Mouse (Mus musculus) frontal cortex, adult (tissue): ENCODE measurements around the gene Fgl2.
A peak's percentile ranks its signal among the peaks of the same experiment; 100 is the strongest.

Experiments used
- ATAC-seq: cut with Nextera tagmentation; 2 replicates; pipeline ENCODE4 v1.9.2; 2017; ENCODE audit warnings: mild to moderate bottlenecking, moderate library complexity, mixed read lengths; ENCODE audit not compliant: low TSS enrichment

Gene Fgl2

DNA sequence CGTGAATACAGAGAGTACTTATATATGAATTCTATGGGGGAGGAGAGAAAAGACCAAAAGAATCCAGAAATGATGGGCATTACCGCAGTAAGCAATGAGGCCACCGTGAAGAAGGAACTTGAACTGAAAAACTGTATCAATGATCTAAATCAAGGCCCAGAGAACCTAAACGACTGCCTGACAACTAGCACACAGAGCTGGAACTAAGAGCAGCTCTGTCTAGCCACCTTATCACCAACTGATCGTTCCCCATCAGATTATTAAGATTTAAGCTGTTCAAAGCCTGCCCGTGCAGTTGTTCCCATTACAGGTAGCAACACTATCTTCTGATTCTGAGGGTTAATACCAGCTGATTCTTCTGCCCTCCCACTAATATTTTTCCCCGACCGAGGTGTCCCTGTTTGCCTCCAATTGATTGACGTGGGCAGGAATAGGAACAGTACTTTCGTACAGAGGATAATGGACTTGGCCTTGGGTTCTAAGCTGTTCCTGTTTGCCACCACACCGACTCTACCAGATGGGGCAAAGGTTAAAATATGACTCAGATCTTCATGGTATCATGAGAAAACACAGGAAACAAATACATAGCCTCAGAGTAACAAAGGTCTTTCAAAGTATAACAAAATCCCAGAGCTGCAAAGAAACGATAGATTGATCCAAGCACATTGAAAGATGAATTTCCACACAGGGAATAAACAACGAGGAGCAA lies 12.0 kb downstream of the Fgl2 start:
- no peak for ATAC-seq

DNA sequence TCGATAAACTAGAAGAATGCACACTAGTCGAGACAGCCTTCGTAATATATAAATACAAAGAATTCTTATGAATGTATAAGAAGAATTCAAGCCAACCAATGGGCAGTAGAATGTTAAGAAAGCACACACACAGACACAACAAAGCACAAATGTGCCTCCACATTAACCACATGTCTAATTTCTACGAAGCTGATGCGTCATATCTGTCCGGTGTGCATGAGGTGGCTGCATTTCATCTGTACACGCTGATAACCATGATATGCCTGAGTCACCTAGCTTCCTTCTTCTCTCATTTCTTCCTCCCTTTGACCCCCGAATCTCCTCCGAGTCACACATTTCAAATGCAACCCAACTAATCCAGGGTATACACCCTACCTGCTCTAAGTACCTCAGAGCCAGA lies 12.5 kb downstream of the Fgl2 start:
- ATAC-seq = no peak

DNA sequence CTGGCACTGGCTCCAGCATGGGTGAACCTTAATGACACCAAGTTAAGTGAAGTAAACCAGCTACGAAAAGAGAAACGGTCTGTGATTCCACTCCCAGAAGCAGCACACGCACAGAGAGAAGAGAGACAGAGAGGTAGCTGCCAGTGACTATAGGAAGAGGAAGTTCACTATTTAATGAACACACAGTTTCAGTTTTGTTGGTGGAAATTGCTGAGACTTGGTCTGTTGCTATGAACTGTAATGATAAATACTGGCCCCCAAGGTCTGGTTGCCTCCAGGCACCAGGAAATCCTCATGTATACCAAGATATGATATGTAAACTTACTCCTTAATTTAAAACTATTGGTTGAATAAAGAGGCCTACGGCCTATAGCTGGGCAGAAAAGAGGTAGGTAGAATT lies 14.0 kb downstream of the Fgl2 start:
- ATAC-seq = no peak

DNA sequence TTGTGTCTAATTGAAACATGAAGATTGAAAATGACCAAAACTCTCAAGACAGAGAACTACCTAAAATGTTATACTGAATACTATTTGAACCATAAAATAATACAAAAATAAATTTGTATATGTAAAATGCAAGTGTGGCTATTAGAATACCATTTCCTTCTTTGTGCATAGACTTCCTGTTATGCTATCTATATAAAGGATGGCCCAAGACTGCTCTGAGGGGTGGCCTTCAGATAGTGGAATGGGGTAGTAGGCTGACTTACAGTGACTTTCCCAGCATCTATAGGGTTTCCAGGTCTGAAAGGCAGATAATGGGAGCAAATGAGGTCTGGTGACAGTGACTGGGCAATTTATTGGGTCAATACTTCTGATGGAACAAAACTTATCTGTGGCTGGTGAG lies 14.9 kb downstream of the Fgl2 start:
- ATAC-seq = no peak

GRCm38 (mm10) chr5:21388855-21389254 lies 16.4 kb downstream of the Fgl2 start:
- ATAC-seq = no peak

GRCm38 (mm10) chr5:21391616-21392384 lies 19.4 kb downstream of the Fgl2 start:
- no peak for ATAC-seq

GRCm38 (mm10) chr5:21394562-21394961 lies 22.1 kb downstream of the Fgl2 start:
- ATAC-seq = no peak

- ATAC-seq = no peak
Measured at GRCm38 (mm10) chr5:21395205-21395840, 22.9 kb downstream of the Fgl2 start.

DNA sequence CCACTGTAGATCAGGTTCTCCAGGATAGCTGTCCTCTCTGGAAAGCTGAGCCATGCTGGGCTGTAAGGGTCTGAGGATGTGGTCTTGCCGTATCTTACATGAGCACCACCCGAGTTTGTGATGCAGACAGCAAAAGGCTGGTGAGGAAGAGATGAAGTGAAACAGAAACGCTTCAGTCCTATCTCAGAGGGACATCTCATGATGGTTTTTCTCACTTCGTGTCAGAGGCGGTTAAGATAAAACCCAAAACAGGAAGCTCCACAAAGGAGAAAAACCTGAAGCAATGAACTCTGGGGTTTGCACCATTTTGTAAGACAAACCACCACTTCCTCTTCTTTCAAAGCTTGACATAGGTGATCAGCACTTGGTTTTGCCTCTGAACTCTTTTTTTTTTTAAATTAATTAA lies 38.8 kb downstream of the Fgl2 start:
- no peak for ATAC-seq

- no peak for ATAC-seq
Measured at GRCm38 (mm10) chr5:21412056-21412455, 39.6 kb downstream of the Fgl2 start.

DNA sequence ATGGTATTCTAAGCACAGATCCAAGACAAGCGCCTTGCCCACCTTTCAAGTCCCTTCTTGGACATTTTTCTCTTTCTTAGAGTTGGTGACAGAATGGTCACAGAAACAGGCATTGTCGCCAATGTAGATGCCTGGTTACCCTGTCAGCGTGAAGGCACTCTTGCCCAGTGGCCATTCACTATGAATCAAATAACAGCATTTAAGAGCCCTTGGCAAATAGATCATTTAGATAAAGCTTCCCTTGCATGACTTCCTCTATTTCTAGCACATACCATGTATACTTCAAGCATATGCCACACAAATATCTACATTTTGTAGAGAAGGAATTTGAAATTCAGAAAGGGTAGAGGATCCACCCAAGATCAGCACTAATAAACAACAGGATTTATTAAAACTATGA lies 40.9 kb downstream of the Fgl2 start:
- no peak for ATAC-seq

DNA sequence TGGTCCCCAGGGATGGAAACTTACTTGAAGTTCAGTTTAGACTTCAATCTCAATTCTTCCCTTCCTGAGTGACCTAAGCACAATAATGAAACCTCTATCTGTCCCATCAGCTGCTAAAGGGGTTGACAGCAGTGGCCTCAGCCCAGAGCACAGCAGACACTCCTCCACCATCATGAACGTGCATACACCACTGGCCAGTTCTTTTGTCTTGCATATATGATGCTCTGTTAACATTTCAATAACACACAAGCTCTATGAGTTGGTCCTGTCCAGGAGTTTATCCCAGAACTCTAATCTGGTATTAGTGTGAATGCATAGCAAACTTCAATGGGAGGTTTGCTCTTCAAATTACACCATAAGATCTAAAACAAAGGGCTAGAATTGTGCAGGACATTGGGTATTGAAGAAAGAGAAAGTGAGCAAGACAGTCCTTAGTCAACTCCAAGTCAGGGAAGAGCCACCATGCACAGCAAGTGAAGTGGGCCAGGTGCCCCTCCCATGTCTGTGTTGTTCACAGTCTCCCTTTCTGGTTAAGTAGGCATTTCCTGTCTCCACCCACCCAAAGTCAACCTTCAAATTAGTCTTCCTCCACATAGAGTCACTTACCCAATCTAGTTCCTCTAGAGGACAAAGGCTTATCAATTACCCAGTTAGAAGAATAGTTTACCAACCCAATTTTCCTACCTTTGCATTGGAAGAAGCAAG lies 41.8 kb downstream of the Fgl2 start:
- ATAC-seq = no peak

- no peak for ATAC-seq
Measured at GRCm38 (mm10) chr5:21418613-21419012, 46.2 kb downstream of the Fgl2 start.

- no peak for ATAC-seq
Measured at GRCm38 (mm10) chr5:21420609-21421008, 48.2 kb downstream of the Fgl2 start.

- peak; percentile 100 for ATAC-seq
Measured at GRCm38 (mm10) chr5:21424614-21425602, 52.5 kb downstream of the Fgl2 start, which contains the start of the genes Ccdc146 and Fam185a. Gene Ccdc146, minus strand, starts transcription at chr5:21424677. Gene Fam185a, plus strand, starts transcription at chr5:21424958.

DNA sequence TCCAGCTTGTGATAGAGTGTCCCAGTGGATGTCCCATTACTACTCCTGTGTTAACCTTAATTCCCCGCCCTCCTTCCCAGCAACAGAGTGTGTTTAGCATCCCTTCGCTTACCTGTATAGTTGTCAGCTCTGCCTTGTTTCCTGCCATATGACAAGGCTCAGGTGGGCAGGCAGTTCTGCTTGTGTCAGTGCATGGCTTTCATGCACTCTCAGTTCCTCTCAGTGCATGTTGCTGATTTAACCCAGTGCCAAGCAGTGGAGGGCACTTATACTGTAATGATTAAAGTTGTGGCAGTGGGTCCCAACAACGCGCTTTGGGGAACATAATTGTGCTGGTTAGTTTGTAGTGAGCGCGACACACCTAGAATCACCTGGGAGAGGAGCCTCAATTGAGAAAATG lies 54.2 kb downstream of the Fgl2 start:
- no peak for ATAC-seq
